Mouse (Mus musculus) ES-E14 (cell line): ENCODE results near the gene Dmwd. TPM values are rescaled to one million over a fixed set of nuclear protein-coding genes. Genes with fewer than 3 reads are reported as not detected.

Experiments used
- DNase-seq: peaks from one replicate; pipeline ENCODE4 v3.0.0-alpha.2; 2013; ENCODE audit warnings: low read depth, low spot score
- H3K27ac ChIP-seq: 2 replicates; pipeline ENCODE4 v1.5.1; 2012; ENCODE audit warnings: low read depth, mild to moderate bottlenecking, low read length, moderate library complexity, mixed read lengths; ENCODE audit not compliant: poor library complexity, insufficient read depth, severe bottlenecking
- H3K36me3 ChIP-seq: 2 replicates; pipeline ENCODE4 v1.6.1; 2012; ENCODE audit warnings: mild to moderate bottlenecking, low read length, moderate library complexity, mixed read lengths; ENCODE audit not compliant: control insufficient read depth, poor library complexity, insufficient read depth, severe bottlenecking
- H3K4me1 ChIP-seq, 2 experiments: fragments of 150-350 bp in 1 of 2; sonication (generic) in 1 of 2; 2 replicates each; pipeline ENCODE4 v1.6.1; 2012; ENCODE audit warnings: low read length in 2 of 2, mild to moderate bottlenecking in 1 of 2, mixed read lengths in 1 of 2; ENCODE audit not compliant: control insufficient read depth in 2 of 2, insufficient read depth in 2 of 2, poor library complexity in 1 of 2
- H3K4me3 ChIP-seq, 2 experiments: fragments of 150-350 bp in 1 of 2; sonication (generic) in 1 of 2; 2 replicates each; pipeline ENCODE4 v1.5.1; 2012; ENCODE audit warnings: low read length in 2 of 2, low read depth in 1 of 2, mild to moderate bottlenecking in 1 of 2, mixed read lengths in 1 of 2; ENCODE audit not compliant: insufficient read depth in 1 of 2, poor library complexity in 1 of 2, severe bottlenecking in 1 of 2
- H3K9ac ChIP-seq: 2 replicates; pipeline ENCODE4 v1.6.1; 2012; ENCODE audit warnings: low read depth, mild to moderate bottlenecking, low read length, mixed read lengths; ENCODE audit not compliant: poor library complexity, insufficient read depth, severe bottlenecking
- H3K9me3 ChIP-seq: fragments of 150-350 bp; sonication (generic); 2 replicates; pipeline ENCODE4 v1.6.1; 2012; ENCODE audit warnings: low read depth, mild to moderate bottlenecking, low read length; ENCODE audit not compliant: control insufficient read depth, insufficient read depth
- CHD2 ChIP-seq: IDR thresholded peaks from 2 replicates; pipeline ENCODE4 v1.6.1; 2014; ENCODE audit warnings: mild to moderate bottlenecking, low read depth, low read length, inconsistent platforms
- HCFC1 ChIP-seq: IDR thresholded peaks from 2 replicates; pipeline ENCODE4 v1.6.1; 2012; ENCODE audit warnings: low read length, inconsistent platforms, borderline replicate concordance; ENCODE audit not compliant: insufficient read depth
- MAFK ChIP-seq: IDR thresholded peaks from 2 replicates; pipeline ENCODE4 v1.6.1; 2014; ENCODE audit warnings: mild to moderate bottlenecking, low read depth, low read length, inconsistent platforms; ENCODE audit not compliant: insufficient read depth
- ZC3H11A ChIP-seq: IDR thresholded peaks from 2 replicates; pipeline ENCODE4 v1.6.1; 2012; ENCODE audit warnings: low read depth, mild to moderate bottlenecking, inconsistent platforms, low read length, borderline replicate concordance
- ZNF384 ChIP-seq: IDR thresholded peaks from 2 replicates; pipeline ENCODE4 v1.6.1; 2012; ENCODE audit warnings: low read depth, low read length, inconsistent platforms
- in situ Hi-C, 2 experiments: fragments of 600-800 bp; cut with MboI; formaldehyde crosslinking; loops; one replicate each; pipeline ENCODE4 v1.15.1; 2025; ENCODE audit warnings: low sequenced_read_pairs in 2 of 2, inconsistent platforms in 1 of 2; ENCODE audit not compliant: unreplicated experiment in 2 of 2
- total RNA-seq: library from RNA; depleted of rRNA; stranded (reverse); fragments of 300-350 nt; gene quantifications from 2 replicates; pipeline ENCODE4 v1.2.3, GENCODE M21; 2012

The Dmwd gene
- total RNA-seq, 1 experiment = 41.3 TPM

DNA sequence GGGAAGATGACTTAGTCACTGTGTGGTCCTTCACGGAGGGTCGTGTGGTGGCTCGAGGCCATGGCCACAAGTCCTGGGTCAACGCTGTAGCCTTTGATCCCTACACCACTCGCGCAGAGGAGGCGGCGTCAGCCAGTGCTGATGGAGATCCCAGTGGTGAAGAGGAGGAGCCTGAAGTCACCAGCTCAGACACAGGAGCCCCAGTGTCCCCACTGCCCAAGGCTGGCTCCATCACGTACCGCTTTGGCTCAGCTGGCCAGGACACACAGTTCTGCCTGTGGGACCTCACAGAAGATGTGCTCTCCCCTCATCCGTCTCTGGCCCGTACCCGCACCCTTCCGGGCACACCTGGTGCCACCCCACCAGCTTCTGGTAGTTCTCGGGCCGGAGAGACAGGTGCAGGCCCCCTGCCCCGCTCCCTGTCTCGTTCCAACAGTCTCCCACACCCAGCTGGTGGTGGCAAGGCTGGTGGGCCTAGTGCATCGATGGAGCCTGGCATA is 4.5 kb downstream of the Dmwd start:
- no peak for DNase-seq
- H3K9me3 ChIP-seq = no peaks in the 10 kb centered on the region
- H3K36me3 ChIP-seq = peaks cover 41% of the 10 kb centered on the region
- in situ Hi-C loops = no loop called here
- H3K27ac ChIP-seq = no peak overlapping the region
- H3K4me1 ChIP-seq = peaks cover 0 to 33% of the 10 kb centered on the region in 2 experiments; a peak in 3 of 4 replicates
- TF ChIP-seq HCFC1 (no peak), CHD2 (no peak), ZC3H11A (no peak), MAFK (no peak), ZNF384 (no peak)
- H3K9ac ChIP-seq = peak overlapping the region; percentile 17; the same call in 1 of the 2 replicates
- no peak overlapping the region for H3K4me3 ChIP-seq

- H3K36me3 ChIP-seq = peaks cover 41% of the 10 kb centered on the region
- H3K4me1 ChIP-seq = peaks cover 1 to 45% of the 10 kb centered on the region in 2 experiments; a peak in 3 of 4 replicates
- H3K4me3 ChIP-seq = no peak overlapping the region
- in situ Hi-C loops = no loop called here
- DNase-seq = no peak
- no peak for TF ChIP-seq HCFC1
- TF ChIP-seq ZC3H11A = no peak
- no peak for TF ChIP-seq CHD2
- no peak for TF ChIP-seq MAFK
- TF ChIP-seq ZNF384 = no peak
- H3K9me3 ChIP-seq = no peaks in the 10 kb centered on the region
- no peak overlapping the region for H3K27ac ChIP-seq
- H3K9ac ChIP-seq = no peak overlapping the region
These were observed 6.1 kb downstream of the Dmwd start for GRCm38 (mm10) chr7:19082171-19082570.

GRCm38 (mm10) chr7:19083096-19083495 is 7.1 kb downstream of the Dmwd start:
- no peak for DNase-seq
- Histone ChIP-seq H3K4me3 (no peak overlapping the region), H3K27ac (no peak overlapping the region), H3K36me3 (peaks cover 42% of the 10 kb centered on the region), H3K9ac (no peak overlapping the region), H3K9me3 (no peaks in the 10 kb centered on the region), H3K4me1 (peaks cover 1 to 39% of the 10 kb centered on the region in 2 experiments; a peak in 2 of 4 replicates)
- TF ChIP-seq ZC3H11A (no peak), CHD2 (no peak), MAFK (no peak), ZNF384 (no peak), HCFC1 (no peak)
- in situ Hi-C loops = no loop called here

GRCm38 (mm10) chr7:19083701-19084100 is 7.7 kb downstream of the Dmwd start, which contains the start of gene Dmpk:
Gene Dmpk (plus strand): TSS chr7:19083849.
- no peak for DNase-seq
- H3K36me3 ChIP-seq = peaks cover 38% of the 10 kb centered on the region
- in situ Hi-C loops = no loop called here
- no peak within 1 kb of the TSS for H3K4me3 ChIP-seq
- no peak for TF ChIP-seq HCFC1
- no peak for TF ChIP-seq ZNF384
- H3K9me3 ChIP-seq = no peaks in the 10 kb centered on the region
- peaks cover 1 to 39% of the 10 kb centered on the region in 2 experiments; a peak in 2 of 4 replicates for H3K4me1 ChIP-seq
- H3K9ac ChIP-seq = no peak within 1 kb of the TSS; the same call in 1 of the 2 replicates
- no peak within 1 kb of the TSS for H3K27ac ChIP-seq
